Mouse (Mus musculus): ENCODE measurements around the gene Cat. TPM values are rescaled to one million over a fixed set of nuclear protein-coding genes. Genes with fewer than 3 reads are reported as not detected.

Cat gene
- total RNA-seq, 2 experiments from 2014 or later, result 75.6 to 78.0 TPM

Other genes starting within 250 kb of the Cat start
- not detected for gene Ehf, start 181.9 kb downstream of the Cat start, total RNA-seq (2021)
- gene Elf5, start 73.5 kb downstream of the Cat start, total RNA-seq (2021), result not detected
- gene Abtb2, start 81.2 kb upstream of the Cat start, total RNA-seq (2021), result 1 to 10 TPM; 4.9 to 6.8 TPM

Measured in gastrocnemius, postnatal 14 days (tissue).